Comparison of ENCODE assay signal across 10 mouse cellular contexts in genomic region chr17:25980854-25981253, GRCm38 (mm10). TPM values are rescaled to one million over a fixed set of nuclear protein-coding genes. Genes with fewer than 3 reads are reported as not detected.
DNase-seq lines count a peak whose midpoint lies in the region; ATAC-seq and TF ChIP-seq lines count a peak whose summit lies in the region.
"Had no signal": no experiment of that assay in that cellular context is flagged by ENCODE, and none has a peak within 500 bp of the region (broad histone marks: within the 10 kb centered on the region; RNA-seq: fewer than 3 reads in every experiment).

No protein-coding gene starts in this region.

- H3K4me2 ChIP-seq in intestine, embryonic 16.5 days (ENCODE audit: low read depth, low read length): peak overlapping the region; percentile 18; the same call in 1 of the 2 replicates
- H3K4me2 ChIP-seq in forebrain, postnatal 0 days (ENCODE audit: low read depth): no peak overlapping the region
- no peak overlapping the region for H3K4me2 ChIP-seq in forebrain, embryonic 15.5 days (replicated peaks)

- no peaks in the 10 kb centered on the region for H3K27me3 ChIP-seq in intestine, embryonic 16.5 days (replicated peaks; ENCODE audit: control insufficient read depth, insufficient read depth, low read length)
- no peaks in the 10 kb centered on the region for H3K27me3 ChIP-seq in forebrain, postnatal 0 days (ENCODE audit: insufficient read depth, low read length)
- H3K27me3 ChIP-seq in forebrain, embryonic 15.5 days: no peaks in the 10 kb centered on the region

- 0 out of 2 replicates have a peak, but pooled peaks cover 2% of the 10 kb centered on the region for H3K36me3 ChIP-seq in intestine, embryonic 16.5 days (ENCODE audit: control insufficient read depth, insufficient read depth, low read length)
- 0 out of 2 replicates have a peak, but pooled peaks cover 3% of the 10 kb centered on the region for H3K36me3 ChIP-seq in forebrain, postnatal 0 days (ENCODE audit: insufficient read depth)
- H3K36me3 ChIP-seq in forebrain, embryonic 15.5 days: no peaks in the 10 kb centered on the region

- H3K27ac ChIP-seq in layer of hippocampus, adult 2 months: 0 out of 2 replicates have a peak overlapping the region, but pooled peaks have one; percentile 32
- H3K27ac ChIP-seq in gastrocnemius, adult 2 months: 0 out of 2 replicates have a peak overlapping the region, but pooled peaks have one; percentile 8
- H3K27ac ChIP-seq in intestine, embryonic 16.5 days (ENCODE audit: low read length): peak overlapping the region; percentile 89
- no peak overlapping the region for H3K27ac ChIP-seq in forebrain, postnatal 0 days (ENCODE audit: low read depth, low read length)
- no peak overlapping the region for H3K27ac ChIP-seq in forebrain, embryonic 15.5 days (replicated peaks)

- peak overlapping the region; percentile 39; the same call in 1 of the 2 replicates for H3K9ac ChIP-seq in intestine, embryonic 16.5 days (ENCODE audit: low read depth, low read length)
- no peak overlapping the region for H3K9ac ChIP-seq in forebrain, postnatal 0 days
- no peak overlapping the region for H3K9ac ChIP-seq in forebrain, embryonic 15.5 days (replicated peaks)

- intact Hi-C loops in gastrocnemius, adult 2 months (cut with DNase I): loop anchor here (2.0 to 5.0 kb wide), 2 partner anchors 62 to 89 kb away; partner anchors contain the start of gene Rab40c

- H3K9me3 ChIP-seq in intestine, embryonic 16.5 days (ENCODE audit: control insufficient read depth, low read length): no peaks in the 10 kb centered on the region
- H3K9me3 ChIP-seq in forebrain, postnatal 0 days (ENCODE audit: low read length): no peaks in the 10 kb centered on the region
- no peaks in the 10 kb centered on the region for H3K9me3 ChIP-seq in forebrain, embryonic 15.5 days

- WGBS in intestine, embryonic 16.5 days: 81% methylated on average over 5 of the region's 5 CpGs
- WGBS in forebrain, postnatal 0 days: 82% methylated on average over 5 of the region's 5 CpGs
- WGBS in forebrain, embryonic 15.5 days: 82% methylated on average over 5 of the region's 5 CpGs

- no peak overlapping the region for H3K4me3 ChIP-seq in layer of hippocampus, adult 2 months
- no peak overlapping the region for H3K4me3 ChIP-seq in gastrocnemius, adult 2 months
- H3K4me3 ChIP-seq in intestine, embryonic 16.5 days (ENCODE audit: low read length): no peak overlapping the region
- no peak overlapping the region for H3K4me3 ChIP-seq in forebrain, postnatal 0 days (ENCODE audit: low read depth, low read length)
- H3K4me3 ChIP-seq in forebrain, embryonic 15.5 days: no peak overlapping the region

- no peak for TF ChIP-seq CTCF in layer of hippocampus, adult 2 months (conservative IDR thresholded peaks at IDR 0.05)
- no peak for TF ChIP-seq CTCF in gastrocnemius, adult 2 months (IDR thresholded peaks at IDR 0.05)
- no peak for TF ChIP-seq CTCF in forebrain, postnatal 0 days (IDR thresholded peaks at IDR 0.05; ENCODE audit: low read depth)

- no peak for ATAC-seq in intestine, embryonic 16.5 days
- ATAC-seq in megakaryocyte-erythroid progenitor cell, adult 5-6 weeks (replicated peaks; ENCODE audit: low FRiP score, low TSS enrichment, poor library complexity, severe bottlenecking): no peak
- ATAC-seq in forebrain, postnatal 0 days: no peak
- no peak for ATAC-seq in forebrain, embryonic 15.5 days (replicated peaks)

- no peak for DNase-seq in layer of hippocampus, adult 2 months (ENCODE audit: low spot score in 2 of 2)
- no peak for DNase-seq in layer of hippocampus, adult 8-10 months (ENCODE audit: low spot score in 2 of 2)
- peak; percentile 84 for DNase-seq in cerebellum, adult 9-10 months
- DNase-seq in gastrocnemius, adult 2 months: peak; percentile 82
- no peak for DNase-seq in forebrain, postnatal 0 days
- DNase-seq: thymus, postnatal 4 days had no signal

- H3K4me1 ChIP-seq in intestine, embryonic 16.5 days (ENCODE audit: control insufficient read depth, insufficient read depth, low read length): peaks cover 30% of the 10 kb centered on the region
- H3K4me1 ChIP-seq in forebrain, postnatal 0 days (ENCODE audit: insufficient read depth): peaks cover 10% of the 10 kb centered on the region; the same call in 1 of the 2 replicates
- peaks cover 24% of the 10 kb centered on the region for H3K4me1 ChIP-seq in forebrain, embryonic 15.5 days

RNA-seq across cellular contexts. Expression of gene Capn15, which starts 4.7 kb away (rescaled TPM):
- total RNA-seq in layer of hippocampus, adult 2 months (2021): 10 to 100 TPM; 53.6 to 58.8 TPM
- 10 to 100 TPM; 45.4 to 61.2 (median 53.8) TPM for total RNA-seq in layer of hippocampus, adult 8-10 months (2022)
- 1 to 10 TPM; 6.0 to 9.4 TPM for total RNA-seq in gastrocnemius, adult 2 months (2021)
- 22.3 and 24.5 TPM in 2 replicates for polyA plus RNA-seq in intestine, embryonic 16.5 days (2015; fragmentation: Nextera tagmentation; extraction: Ambion mirVana)
- total RNA-seq in megakaryocyte-erythroid progenitor cell, adult 5-6 weeks (2014; fragmentation: Nextera tagmentation): 14.8 and 18.4 TPM in 2 replicates
- total RNA-seq in megakaryocyte-erythroid progenitor cell, adult 5-6 weeks (2017): 1.7 and 3.5 TPM in 2 replicates
- 24.7 and 24.9 TPM in 2 replicates for total RNA-seq in forebrain, postnatal 0 days (2014; rRNA removed)
- polyA plus RNA-seq in forebrain, postnatal 0 days (2015; fragmentation: Nextera tagmentation; extraction: Ambion mirVana): 11.4 and 15.2 TPM in 2 replicates
- polyA plus RNA-seq in forebrain, embryonic 15.5 days (2015; fragmentation: Nextera tagmentation; extraction: Ambion mirVana): 23.9 and 24.8 TPM in 2 replicates

RNA-seq across cellular contexts. Expression of gene A930017K11Rik, which starts 28.5 kb away (rescaled TPM):
- total RNA-seq in layer of hippocampus, adult 2 months (2021): under 1 TPM; 0.41 to 0.64 TPM
- total RNA-seq in layer of hippocampus, adult 8-10 months (2022): 1 to 10 TPM in 1 of 4 experiments, under 1 TPM in 3; 0.77 to 1.2 (median 0.88) TPM
- not detected for total RNA-seq in gastrocnemius, adult 2 months (2021)
- 0.21 and 0.22 TPM in 2 replicates for polyA plus RNA-seq in intestine, embryonic 16.5 days (2015; fragmentation: Nextera tagmentation; extraction: Ambion mirVana)
- total RNA-seq in megakaryocyte-erythroid progenitor cell, adult 5-6 weeks (2014; fragmentation: Nextera tagmentation): not detected in 2 replicates
- 0.05 TPM in 1 of 2 replicates, not detected in the other for total RNA-seq in megakaryocyte-erythroid progenitor cell, adult 5-6 weeks (2017)
- 0.10 TPM in 1 of 2 replicates, not detected in the other for total RNA-seq in forebrain, postnatal 0 days (2014; rRNA removed)
- 0.07 TPM in 1 of 2 replicates, not detected in the other for polyA plus RNA-seq in forebrain, postnatal 0 days (2015; fragmentation: Nextera tagmentation; extraction: Ambion mirVana)
- polyA plus RNA-seq in forebrain, embryonic 15.5 days (2015; fragmentation: Nextera tagmentation; extraction: Ambion mirVana): 0.09 TPM in 1 of 2 replicates, not detected in the other

RNA-seq across cellular contexts. Expression of gene Nhlrc4, which starts 36.1 kb away (rescaled TPM):
- 1 to 10 TPM; 1.3 to 1.5 TPM for total RNA-seq in layer of hippocampus, adult 2 months (2021)
- 1 to 10 TPM in 1 of 4 experiments, under 1 TPM in 2, not detected in 1; 0.16 to 2.8 (median 0.28) TPM for total RNA-seq in layer of hippocampus, adult 8-10 months (2022)
- not detected for total RNA-seq in gastrocnemius, adult 2 months (2021)
- polyA plus RNA-seq in intestine, embryonic 16.5 days (2015; fragmentation: Nextera tagmentation; extraction: Ambion mirVana): 0.73 TPM in 1 of 2 replicates, not detected in the other
- total RNA-seq in megakaryocyte-erythroid progenitor cell, adult 5-6 weeks (2014; fragmentation: Nextera tagmentation): not detected in 2 replicates
- total RNA-seq in megakaryocyte-erythroid progenitor cell, adult 5-6 weeks (2017): not detected in 2 replicates
- total RNA-seq in forebrain, postnatal 0 days (2014; rRNA removed): not detected in 2 replicates
- polyA plus RNA-seq in forebrain, postnatal 0 days (2015; fragmentation: Nextera tagmentation; extraction: Ambion mirVana): 0.44 TPM in 1 of 2 replicates, not detected in the other
- not detected in 2 replicates for polyA plus RNA-seq in forebrain, embryonic 15.5 days (2015; fragmentation: Nextera tagmentation; extraction: Ambion mirVana)
- polyA plus RNA-seq: neural tube, embryonic 14.5 days had no signal

RNA-seq across cellular contexts. Expression of gene Pigq, which starts 36.1 kb away (rescaled TPM):
- total RNA-seq in layer of hippocampus, adult 2 months (2021): 100 to 1,000 TPM; 120 TPM
- 100 to 1,000 TPM; 104 to 128 (median 120) TPM for total RNA-seq in layer of hippocampus, adult 8-10 months (2022)
- 10 to 100 TPM; 21.0 to 28.6 TPM for total RNA-seq in gastrocnemius, adult 2 months (2021)
- 57.8 and 59.7 TPM in 2 replicates for polyA plus RNA-seq in intestine, embryonic 16.5 days (2015; fragmentation: Nextera tagmentation; extraction: Ambion mirVana)
- 211 and 231 TPM in 2 replicates for total RNA-seq in megakaryocyte-erythroid progenitor cell, adult 5-6 weeks (2014; fragmentation: Nextera tagmentation)
- total RNA-seq in megakaryocyte-erythroid progenitor cell, adult 5-6 weeks (2017): 102 and 156 TPM in 2 replicates
- 42.2 and 50.6 TPM in 2 replicates for total RNA-seq in forebrain, postnatal 0 days (2014; rRNA removed)
- 58.1 and 63.7 TPM in 2 replicates for polyA plus RNA-seq in forebrain, postnatal 0 days (2015; fragmentation: Nextera tagmentation; extraction: Ambion mirVana)
- polyA plus RNA-seq in forebrain, embryonic 15.5 days (2015; fragmentation: Nextera tagmentation; extraction: Ambion mirVana): 51.7 and 53.4 TPM in 2 replicates

Comparison
In these comparisons a context has a peak if more than half of its experiments do, and no peak if none do; other contexts are left out.
1. DNase-seq: peak in cerebellum, adult 9-10 months (single experiment) and gastrocnemius, adult 2 months (single experiment); none in layer of hippocampus, adult 2 months (0 of 2), layer of hippocampus, adult 8-10 months (0 of 2) and forebrain, postnatal 0 days (single experiment).
2. H3K27ac ChIP-seq: peak in layer of hippocampus, adult 2 months (single experiment), gastrocnemius, adult 2 months (single experiment) and intestine, embryonic 16.5 days (single experiment); none in forebrain, postnatal 0 days (single experiment) and forebrain, embryonic 15.5 days (single experiment).